Mouse (Mus musculus) right cerebral cortex, postnatal 36 days (tissue): ENCODE measurements around the gene Shroom3.

ENCODE experiments used
- DNase-seq, 2 experiments: peaks; one replicate each; pipeline ENCODE4 v3.0.0; 2022; ENCODE audit warnings: low spot score in 2 of 2, mixed read lengths in 1 of 2

Shroom3 gene

DNA sequence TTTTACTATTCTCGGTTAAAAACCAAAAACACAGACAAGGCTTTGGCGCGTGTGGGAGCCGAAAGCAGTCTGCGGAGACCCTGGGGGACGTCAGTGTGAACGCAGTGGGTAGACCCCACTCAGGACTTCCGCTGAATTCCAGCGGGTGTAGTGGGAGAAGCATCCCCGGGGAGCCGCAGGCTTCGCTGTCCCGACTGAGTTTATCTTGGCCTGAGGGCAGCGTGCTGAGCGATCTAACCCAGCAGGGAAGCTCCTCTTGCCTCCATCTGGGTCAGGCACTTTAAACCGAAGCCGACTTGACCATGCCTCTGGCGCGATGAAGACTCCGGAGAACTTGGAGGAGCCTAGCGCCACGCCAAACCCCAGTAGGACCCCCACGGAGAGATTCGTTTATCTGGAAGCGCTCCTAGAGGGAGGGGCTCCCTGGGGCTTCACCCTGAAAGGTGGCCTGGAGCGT, at the start of gene Shroom3:
TSS of gene Shroom3 (plus strand) at position 85 of the 457 bp plus-strand sequence.
- no peak for DNase-seq

DNA sequence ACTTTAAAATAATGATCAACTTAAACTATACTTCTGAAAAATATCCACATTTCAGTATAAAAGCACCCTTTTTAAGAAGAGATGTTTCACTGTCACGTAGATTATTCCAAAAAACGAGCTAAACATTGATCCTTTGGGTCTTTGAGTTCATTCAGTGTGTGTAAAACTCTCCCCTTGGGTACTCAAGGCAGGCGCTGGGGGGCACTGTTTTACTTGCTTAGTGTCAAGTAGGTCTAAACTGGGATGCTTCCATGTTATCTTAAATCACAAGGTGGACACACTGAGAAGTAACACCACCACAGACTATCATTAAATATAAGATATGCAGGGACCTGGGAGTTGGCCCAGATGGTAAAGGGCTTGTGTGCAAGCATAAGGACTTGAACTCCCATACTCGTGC, 49.7 kb upstream of the Shroom3 start:
- DNase-seq, result no peak

DNA sequence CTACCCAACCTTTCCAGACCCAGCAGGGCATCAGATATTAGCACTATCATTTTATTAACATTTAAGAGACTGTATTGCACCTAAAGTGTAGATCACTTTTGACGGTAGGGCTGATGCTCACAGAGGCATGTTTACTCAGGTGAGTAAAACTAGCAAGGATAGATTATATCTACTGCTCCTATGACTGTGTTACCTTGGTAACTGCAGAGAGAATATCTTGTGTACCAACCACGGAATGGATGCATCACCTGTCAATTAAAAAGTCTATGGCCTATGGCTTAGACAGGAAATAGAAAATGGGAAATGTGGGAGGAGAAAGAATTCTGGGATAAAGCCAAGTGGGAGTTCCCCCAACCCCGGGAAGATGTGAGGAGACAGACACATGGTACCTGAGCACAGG, 48.3 kb upstream of the Shroom3 start:
- DNase-seq, result no peak

DNA sequence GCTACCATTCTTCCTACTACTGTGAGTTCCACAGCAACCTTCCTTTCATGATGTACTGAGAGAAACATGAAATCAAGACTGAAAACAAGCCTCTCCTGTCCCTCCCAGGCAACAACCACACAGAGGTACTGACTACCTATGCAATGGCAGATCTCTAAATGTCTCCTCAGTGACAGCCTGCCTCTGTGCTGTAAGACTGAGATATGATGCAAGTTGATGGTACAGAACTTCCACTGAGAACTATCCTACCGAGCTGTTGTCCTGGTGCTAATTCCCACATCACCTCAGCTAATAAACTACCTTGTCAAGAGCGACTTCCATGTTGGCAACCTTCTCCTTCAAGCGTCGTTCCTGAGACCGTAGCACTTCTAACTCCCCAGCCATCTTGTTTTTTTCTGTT, 47.3 kb upstream of the Shroom3 start:
- no peak for DNase-seq

DNA sequence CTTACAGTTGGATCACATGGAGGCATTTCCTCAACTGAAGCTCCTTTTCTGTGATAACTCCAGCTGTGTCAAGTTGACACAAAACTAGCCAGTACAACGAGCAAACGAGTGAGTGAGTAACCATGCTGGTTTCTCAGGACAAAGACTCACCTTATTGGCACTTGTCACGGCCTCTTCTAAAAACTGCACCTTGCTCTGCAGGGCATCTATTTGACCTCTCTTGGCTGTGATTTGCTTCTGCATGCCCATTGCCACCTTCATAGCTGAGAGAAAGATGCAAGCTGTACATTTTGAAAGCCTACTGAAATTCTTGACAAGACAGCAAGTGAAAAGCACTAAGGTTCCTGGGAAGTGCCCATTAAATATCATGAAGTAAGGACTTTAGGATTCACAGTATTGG, 42.4 kb upstream of the Shroom3 start:
- no peak for DNase-seq

DNA sequence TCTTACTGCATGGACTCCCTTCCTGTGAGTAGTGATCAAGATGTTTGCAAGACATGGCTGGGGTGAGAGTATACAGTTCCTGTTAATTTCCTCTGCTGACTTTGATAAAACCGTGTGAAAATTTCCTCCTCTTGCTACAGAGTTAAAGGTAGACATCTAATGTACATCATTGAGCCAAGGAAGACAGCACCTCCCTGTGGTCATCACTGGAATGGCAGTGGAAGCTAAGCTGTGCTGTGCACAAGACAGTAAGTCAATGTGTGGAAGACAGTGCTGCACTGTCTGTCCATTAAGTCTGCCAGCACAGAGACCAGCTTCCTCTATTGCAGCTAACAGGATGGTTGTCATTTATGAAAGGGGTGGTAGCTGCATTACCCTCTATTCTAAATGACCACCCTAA, 27.0 kb upstream of the Shroom3 start:
- DNase-seq, result peak; percentile 52 to 69

DNA sequence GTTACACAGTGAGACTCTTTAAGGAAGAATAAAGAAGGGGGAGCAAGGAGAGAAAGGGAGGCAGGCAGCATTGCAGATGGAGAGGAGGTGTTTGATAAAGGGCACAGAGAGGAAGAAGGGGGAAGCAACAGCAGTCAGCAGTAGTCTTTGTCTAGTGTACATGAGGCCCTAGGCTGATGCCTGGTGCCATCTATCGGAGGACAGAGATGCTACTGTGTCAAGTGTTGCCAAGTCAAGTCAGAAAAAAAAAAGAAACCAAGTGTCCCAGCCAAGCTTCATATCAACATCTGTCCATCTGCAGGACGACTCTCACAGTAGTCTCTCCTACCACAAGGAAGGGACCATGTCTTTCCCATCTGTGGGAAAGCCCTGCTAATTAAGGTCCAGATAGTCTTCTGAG, 18.9 kb upstream of the Shroom3 start:
- no peak for DNase-seq

DNA sequence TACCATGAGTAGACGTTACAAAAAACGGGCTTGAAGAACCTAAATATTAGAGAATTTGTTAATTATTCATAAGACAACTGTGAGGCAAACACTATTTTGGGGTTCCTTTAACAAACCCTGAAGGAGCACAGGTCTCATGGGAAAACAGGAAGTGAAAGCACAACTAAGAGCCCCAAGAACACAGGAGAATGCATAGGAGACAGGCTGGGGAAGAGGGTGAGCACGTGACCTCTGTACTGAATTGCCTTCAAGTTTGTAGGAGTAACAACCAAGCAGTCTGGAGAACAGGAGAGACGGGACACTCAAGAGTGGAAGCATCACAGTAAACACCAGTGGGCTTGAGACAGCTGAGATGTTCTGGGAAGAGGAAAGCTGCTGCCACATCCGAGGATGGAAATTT, 16.4 kb upstream of the Shroom3 start:
- DNase-seq, result no peak

DNA sequence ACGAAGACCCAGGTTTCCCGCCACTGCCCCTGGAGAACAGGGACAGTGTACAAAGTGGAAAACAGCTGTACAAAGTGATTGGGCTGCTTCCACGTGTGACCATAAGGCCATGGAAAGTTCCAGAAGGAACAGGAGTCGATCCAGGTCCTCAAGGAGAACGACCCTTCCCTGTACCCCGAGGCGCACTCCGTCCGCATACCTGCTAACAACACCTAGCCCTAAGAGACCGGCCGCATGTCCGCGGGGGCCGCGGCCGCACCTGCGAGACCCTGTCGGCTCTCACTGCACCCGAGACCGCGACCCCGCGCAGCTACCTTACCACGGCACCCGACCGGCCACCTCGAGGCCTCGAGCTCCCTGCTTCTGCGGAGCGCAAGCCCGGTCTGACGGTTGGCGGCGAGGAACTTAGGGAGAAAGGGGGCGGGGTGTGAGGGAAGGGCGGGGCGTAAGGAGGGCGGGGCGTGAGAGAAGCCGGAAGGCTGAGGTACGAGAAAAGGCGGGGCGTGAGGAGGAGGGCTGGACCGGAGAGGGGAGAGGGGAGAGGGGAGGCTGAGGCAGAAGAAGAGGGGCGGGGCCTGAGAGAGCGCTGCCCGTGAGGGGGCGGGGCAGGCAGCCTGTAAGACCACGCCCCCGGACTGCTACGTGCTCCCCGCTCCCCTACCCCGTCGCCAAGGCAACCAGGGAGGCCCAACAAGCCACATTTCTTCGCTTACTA, 8.2 kb upstream of the Shroom3 start, which contains the start of gene Ccdc158:
TSS of gene Ccdc158 (minus strand) at position 413 of the 715 bp plus-strand sequence.
- DNase-seq, result peak; percentile 43 to 55

DNA sequence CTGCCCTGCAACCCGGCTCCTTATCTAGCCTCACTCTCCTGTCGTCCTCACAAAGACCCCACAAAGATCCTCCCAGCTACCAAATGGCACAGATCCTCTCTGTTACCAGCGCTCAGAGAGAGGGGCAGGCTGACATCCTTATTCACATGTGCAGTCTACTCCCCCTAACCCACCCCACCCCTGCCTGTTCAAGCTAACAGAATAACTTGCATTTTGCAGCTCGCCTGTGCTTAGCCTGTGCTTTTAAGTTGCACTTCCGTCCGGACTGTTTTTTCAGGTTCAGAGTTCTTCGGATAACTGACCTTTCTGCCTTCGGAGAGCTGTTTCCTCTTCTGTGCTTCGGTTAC, 7.7 kb upstream of the Shroom3 start:
- DNase-seq, result no peak

DNA sequence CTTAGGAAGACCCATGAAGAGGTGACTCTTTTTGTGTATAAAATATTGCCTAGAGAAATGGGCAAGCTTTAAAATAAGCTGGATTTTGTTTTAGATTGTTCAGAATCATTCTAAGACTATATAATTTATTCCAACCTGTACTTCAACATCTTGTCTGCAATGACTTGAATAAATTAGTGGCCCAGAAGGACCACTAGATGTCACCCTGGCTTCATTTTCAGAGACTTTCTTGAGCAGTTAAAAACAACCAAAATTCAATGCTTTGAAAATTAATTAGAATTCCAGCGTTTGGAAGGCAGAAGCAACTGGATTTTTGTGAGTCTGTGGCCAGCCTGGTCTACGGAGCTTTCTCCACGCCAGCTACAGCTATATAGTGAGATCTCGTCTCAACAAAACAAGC, 3.8 kb upstream of the Shroom3 start:
- no peak for DNase-seq

DNA sequence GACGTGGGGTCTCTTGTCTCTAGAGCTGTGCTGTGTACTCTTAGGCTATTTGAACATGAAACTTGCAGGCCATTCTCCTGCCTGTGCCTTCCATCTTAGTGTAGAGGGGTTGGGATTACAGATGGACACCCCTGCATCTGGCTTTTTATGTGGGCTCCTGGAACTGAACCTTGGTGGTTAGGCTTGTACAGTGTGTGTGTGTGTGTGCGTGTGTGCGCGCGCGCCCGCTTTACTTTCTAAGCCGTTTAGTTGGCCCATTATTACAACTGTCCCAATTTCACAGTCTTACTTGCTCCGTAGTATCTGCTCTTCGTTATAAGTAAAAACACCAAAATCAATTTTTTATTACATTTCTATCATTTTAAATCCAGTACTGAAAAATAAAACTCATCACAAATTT, 1.4 kb upstream of the Shroom3 start:
- DNase-seq, result no peak

DNA sequence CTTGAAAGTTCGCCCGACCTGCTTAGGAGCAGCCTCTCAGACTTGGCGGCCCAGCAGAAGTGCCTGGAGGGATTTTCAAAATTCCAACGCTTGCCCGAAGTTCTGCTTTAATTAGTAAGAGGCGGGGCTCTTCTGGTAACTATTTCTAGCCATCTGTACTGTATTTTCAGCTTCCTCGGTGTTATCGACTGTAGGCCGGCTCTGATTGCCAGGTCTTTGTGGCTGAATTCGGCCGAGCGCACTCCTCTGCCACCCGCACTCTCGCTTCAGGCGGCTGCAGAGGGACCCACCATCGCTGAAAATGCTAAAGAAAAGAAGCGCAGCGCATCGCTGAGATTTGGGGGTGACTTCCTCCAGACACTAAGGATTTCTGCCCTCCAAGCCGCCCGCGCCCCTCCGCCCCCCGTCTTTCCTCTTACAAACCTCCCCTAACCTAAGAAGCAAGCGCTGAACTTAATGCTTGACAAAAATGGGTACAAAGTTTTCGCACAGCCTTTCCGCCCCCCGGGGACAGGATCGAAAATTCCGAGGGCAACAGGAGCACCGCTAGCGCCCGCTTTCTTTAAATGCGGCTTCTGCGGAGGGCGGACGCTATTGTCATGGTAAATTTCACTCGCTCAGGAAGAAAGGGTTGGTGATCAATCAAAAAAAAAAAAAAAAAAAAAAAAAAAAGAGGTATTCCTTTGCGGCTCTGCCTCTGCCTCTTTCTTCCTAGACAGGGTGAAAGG, 450 bp upstream of the Shroom3 start:
- no peak for DNase-seq

DNA sequence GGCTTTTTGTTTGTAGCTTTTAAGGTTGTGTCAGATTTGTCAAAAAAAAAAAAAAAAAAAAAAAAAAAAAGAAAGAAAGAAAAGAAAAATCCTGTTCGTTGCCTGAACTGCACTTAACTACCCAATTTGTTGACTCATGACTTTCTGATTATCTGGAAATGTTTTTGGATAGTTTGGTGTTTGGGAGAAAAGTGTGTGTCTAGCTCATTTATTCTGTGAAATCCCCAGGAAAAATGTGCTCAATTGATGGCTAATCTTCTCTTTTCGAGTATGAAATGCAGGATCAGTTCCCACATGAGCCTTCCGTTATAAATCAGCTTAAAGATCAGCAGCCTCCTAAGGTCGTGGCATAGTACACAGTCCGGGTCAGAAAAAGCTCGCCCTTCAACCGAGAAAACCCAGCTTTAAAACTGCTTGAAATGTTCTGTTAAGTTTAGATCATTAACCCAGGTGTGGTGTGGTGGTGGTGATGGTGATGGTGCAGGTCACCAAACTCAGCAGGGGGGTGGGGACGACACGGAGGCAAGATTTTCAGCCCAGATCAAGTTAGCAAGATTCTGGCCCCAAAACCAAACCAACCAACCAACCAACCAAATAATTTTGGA, 738 bp downstream of the Shroom3 start:
- DNase-seq, result no peak

DNA sequence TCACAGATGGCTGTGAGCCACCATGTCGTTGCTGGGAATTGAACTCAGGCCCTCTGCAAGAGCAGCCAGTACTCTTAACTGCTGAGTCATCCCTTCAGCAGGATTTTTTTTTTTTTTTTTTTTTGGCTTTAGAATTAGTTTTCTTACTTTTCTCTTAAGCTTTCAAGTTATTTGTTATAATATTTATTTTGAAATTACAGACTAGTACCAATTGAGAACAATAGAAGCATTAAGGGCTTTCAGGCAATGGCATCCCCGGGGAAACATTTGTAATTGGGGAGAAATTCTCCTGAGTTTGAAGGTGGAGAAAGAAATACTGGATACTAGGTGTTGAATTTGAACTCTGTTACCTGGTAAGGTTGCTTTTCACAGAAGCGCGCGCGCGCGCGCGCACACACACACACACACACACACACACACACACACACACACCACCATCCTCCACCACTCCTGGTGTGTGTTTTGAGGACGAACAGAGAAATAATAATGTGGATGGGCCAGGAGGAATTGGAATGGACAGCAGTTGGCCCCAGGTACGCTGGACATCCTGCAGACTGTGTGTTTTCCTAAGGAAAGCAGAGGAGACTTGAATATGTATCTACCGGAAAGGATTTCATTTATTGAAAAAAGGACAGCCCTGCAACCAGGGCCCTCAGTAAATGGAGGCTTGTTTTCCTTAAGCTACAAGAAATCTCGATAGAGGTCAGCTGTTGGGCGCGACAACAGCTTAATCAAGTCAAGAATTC, 1.7 kb downstream of the Shroom3 start:
- DNase-seq, result no peak

DNA sequence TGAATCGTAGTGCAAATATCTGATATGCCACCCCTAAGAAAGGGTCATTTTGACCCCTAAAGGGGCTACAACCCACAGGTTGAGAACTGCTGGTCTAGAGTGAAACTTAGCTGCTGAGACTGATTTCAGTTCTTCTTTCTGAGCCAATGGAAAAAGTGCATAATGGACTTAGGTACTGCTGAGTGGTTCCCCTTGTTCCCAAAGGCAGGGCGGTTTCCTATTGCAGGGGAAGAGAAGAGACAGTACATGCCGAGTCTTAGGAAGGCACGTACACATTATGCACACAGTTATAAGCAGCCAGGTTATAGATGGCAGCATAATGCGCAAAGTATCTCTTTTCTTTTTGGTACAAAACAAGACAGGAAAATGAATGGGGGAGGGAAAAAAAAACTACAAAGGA, 4.9 kb downstream of the Shroom3 start:
- no peak for DNase-seq

DNA sequence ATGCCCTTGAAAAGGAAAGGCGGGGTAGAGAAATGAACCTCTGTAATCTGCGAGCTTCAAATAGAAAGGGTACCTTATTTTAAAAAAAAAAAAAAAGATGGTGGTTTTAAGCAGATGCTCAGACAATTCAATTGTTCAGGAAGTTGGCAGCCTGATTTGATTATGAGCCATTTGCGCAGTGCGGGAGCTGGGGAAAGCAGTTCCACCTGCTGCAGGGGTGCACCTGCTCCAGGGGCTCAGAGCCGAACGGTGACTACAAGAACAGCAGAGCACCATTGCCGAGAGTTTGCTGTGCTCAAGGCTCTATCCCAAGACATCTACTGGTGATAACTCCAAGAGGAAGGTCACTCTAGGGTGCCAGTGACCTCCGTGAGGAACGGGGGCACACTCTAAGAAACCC, 5.3 kb downstream of the Shroom3 start:
- no peak for DNase-seq

DNA sequence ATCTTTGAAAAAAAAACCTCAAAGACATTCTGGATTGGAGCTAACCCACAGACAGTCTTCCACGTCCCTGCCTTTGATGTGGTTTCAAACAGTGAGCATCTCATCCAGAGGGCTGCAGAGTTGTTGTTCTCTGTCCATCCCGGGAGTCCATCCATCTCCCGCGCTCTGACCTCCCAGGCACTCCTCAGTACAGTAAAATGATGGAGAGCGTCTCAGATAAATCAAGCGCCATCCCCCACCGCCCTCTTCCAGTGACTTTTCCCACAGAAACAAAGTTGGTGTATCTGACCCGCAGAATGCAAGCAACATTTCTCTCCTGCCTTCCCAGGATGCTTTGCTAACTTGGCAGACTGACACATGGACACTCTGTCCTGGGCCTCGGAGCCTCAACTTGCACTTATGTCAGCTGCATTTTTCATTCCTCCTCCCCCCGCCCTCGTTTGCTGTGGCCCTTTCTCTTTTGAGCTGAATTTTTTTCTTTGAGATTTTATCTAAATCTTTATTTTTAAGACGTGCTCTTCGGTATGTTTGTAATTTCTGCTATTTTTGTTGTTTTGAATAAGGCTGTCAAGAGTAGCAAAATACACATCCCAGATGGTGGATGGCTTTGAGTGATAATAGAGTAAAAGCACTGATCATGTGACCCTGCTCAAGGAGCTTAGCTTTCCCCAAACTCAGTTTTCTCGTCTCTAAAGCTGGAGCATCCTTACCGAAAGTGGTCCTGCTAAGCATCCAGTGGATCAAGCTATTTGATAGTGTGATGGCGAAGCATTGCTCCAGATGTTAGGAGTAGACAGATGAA, 9.2 kb downstream of the Shroom3 start:
- no peak for DNase-seq

DNA sequence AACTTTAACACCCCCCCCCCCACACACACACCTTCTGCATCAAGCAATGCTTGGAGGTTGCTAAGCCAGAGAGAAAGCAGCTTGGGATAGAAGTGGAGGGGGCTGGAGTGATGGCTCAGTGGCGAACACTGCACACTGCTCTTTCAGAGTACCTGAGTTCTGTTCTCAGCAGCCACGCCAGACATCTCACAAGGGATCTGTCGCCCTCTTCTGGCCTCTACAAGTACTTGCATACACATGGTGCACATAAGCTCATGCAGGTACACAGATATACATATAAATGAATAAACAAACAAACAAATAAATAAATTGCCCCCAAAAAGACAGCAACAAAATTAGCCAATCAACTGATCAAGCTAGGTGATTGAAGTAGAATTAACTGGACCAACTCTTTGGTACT, 10.5 kb downstream of the Shroom3 start:
- DNase-seq, result no peak

DNA sequence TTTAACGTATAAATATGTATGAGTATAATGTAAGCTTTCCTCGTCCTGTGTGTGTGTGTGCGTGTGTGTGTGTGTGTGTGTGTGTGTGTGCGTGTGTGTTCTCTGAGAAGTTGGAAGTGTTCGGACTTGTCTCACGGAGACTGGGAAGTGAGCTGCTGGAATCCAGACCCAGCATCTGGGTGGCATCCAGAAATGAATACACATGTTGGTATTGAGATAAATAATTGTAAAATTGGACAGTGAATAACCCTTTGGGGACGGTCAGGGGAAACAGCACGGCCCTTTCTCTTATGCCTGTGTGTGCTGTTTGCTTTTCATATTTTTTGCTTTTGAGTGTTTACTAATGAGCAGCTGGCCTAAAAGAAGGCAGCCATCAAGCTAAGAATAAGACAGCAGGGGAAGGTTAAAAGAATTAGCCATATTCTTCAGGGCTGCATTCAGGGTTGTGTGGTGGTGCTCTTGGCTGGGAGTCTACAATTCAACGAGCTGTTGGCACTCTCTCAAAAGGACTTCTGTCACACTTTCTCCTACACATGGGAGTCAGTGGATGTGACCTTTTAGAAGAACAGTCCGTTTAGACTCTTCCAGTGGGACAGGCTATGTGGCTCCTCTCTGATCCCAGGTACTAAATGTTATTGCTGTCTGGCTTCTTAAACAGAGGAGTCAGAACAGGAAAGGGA, 11.2 kb downstream of the Shroom3 start:
- no peak for DNase-seq
